24 mouse cellular contexts compared by ENCODE assay signal in genomic region chr6:35308037-35308436, GRCm38 (mm10). TPM values are rescaled to one million over a fixed set of nuclear protein-coding genes. Genes with fewer than 3 reads are reported as not detected.
DNase-seq lines count a peak whose midpoint lies in the region; ATAC-seq lines count a peak whose summit lies in the region.
"Had no signal": no experiment of that assay in that cellular context is flagged by ENCODE, and none has a peak within 500 bp of the region (broad histone marks: within the 10 kb centered on the region; RNA-seq: fewer than 3 reads in every experiment).

TSS of gene Slc13a4 (minus strand) at chr6:35308131.

- H3K4me2 ChIP-seq in hindbrain, embryonic 16.5 days (ENCODE audit: low read length) = no peak within 1 kb of the TSS
- no peak within 1 kb of the TSS for H3K4me2 ChIP-seq in hindbrain, embryonic 14.5 days (replicated peaks)
- H3K4me2 ChIP-seq: embryonic facial prominence, embryonic 13.5 days; forebrain, embryonic 12.5 days; hindbrain, embryonic 12.5 days; intestine, embryonic 15.5 days; liver, embryonic 13.5 days had no signal

- H3K27ac ChIP-seq in hindbrain, embryonic 16.5 days (ENCODE audit: low read depth, low read length) = no peak within 1 kb of the TSS
- H3K27ac ChIP-seq in hindbrain, embryonic 14.5 days = no peak within 1 kb of the TSS
- H3K27ac ChIP-seq: embryonic facial prominence, embryonic 13.5 days; forebrain, embryonic 12.5 days; hindbrain, embryonic 12.5 days; intestine, embryonic 15.5 days; liver, embryonic 13.5 days had no signal

- no peak for ATAC-seq in hindbrain, embryonic 16.5 days
- no peak for ATAC-seq in hindbrain, embryonic 14.5 days (ENCODE audit: low FRiP score)
- ATAC-seq: intestine, embryonic 15.5 days; midbrain, embryonic 16.5 days had no signal

- no peak within 1 kb of the TSS for H3K4me3 ChIP-seq in hindbrain, embryonic 16.5 days (ENCODE audit: low read length)
- no peak within 1 kb of the TSS for H3K4me3 ChIP-seq in hindbrain, embryonic 14.5 days (replicated peaks; ENCODE audit: low read length)
- H3K4me3 ChIP-seq: embryonic facial prominence, embryonic 13.5 days; erythroblast, embryonic 14.5 days; forebrain, embryonic 12.5 days; hindbrain, embryonic 12.5 days; intestine, embryonic 15.5 days; liver, embryonic 13.5 days; megakaryocyte, embryonic 14.5 days had no signal

- no peaks in the 10 kb centered on the region for H3K36me3 ChIP-seq in hindbrain, embryonic 16.5 days (ENCODE audit: control insufficient read depth, insufficient read depth, low read length)
- no peaks in the 10 kb centered on the region for H3K36me3 ChIP-seq in hindbrain, embryonic 14.5 days (replicated peaks; ENCODE audit: control insufficient read depth, insufficient read depth)
- H3K36me3 ChIP-seq: embryonic facial prominence, embryonic 13.5 days; forebrain, embryonic 12.5 days; hindbrain, embryonic 12.5 days; intestine, embryonic 15.5 days; liver, embryonic 13.5 days had no signal

- no peaks in the 10 kb centered on the region for H3K27me3 ChIP-seq in hindbrain, embryonic 16.5 days (replicated peaks; ENCODE audit: control insufficient read depth, insufficient read depth, low read length)
- no peaks in the 10 kb centered on the region for H3K27me3 ChIP-seq in hindbrain, embryonic 14.5 days (ENCODE audit: control insufficient read depth, insufficient read depth, low read length)
- H3K27me3 ChIP-seq: embryonic facial prominence, embryonic 13.5 days; forebrain, embryonic 12.5 days; hindbrain, embryonic 12.5 days; intestine, embryonic 15.5 days; liver, embryonic 13.5 days had no signal

- no peak for DNase-seq in hindbrain, embryonic 14.5 days (ENCODE audit: low spot score)
- DNase-seq in lung, postnatal 36 days = peak; percentile 8
- DNase-seq in lung, postnatal 14 days = no peak
- peak; percentile 77 for DNase-seq in ZHBTc4 (ENCODE audit: low read depth, low spot score)
- peak; percentile 76 for DNase-seq in yolk sac, embryonic 10.5 days (ENCODE audit: low spot score)
- no peak for DNase-seq in thymus, postnatal 4 days
- DNase-seq: adrenal gland, postnatal 25 days; cerebellum, adult 9-11 months; gastrocnemius, postnatal 25 days; heart, adult 18-20 months; kidney, adult 8-10 months; kidney, postnatal 14 days; liver, embryonic 13.5 days; lung, adult 2 months; right cerebral cortex, postnatal 4 days; thymus, postnatal 14 days had no signal

- H3K9me3 ChIP-seq in hindbrain, embryonic 16.5 days (ENCODE audit: control insufficient read depth, low read length) = no peaks in the 10 kb centered on the region
- no peaks in the 10 kb centered on the region for H3K9me3 ChIP-seq in hindbrain, embryonic 14.5 days (ENCODE audit: control insufficient read depth, low read length)
- H3K9me3 ChIP-seq: embryonic facial prominence, embryonic 13.5 days; forebrain, embryonic 12.5 days; hindbrain, embryonic 12.5 days; intestine, embryonic 15.5 days; liver, embryonic 13.5 days; megakaryocyte, embryonic 14.5 days had no signal

- 21% methylated on average over 7 of the region's 7 CpGs for WGBS in hindbrain, embryonic 16.5 days
- 19% methylated on average over 7 of the region's 7 CpGs for WGBS in hindbrain, embryonic 14.5 days

- no peaks in the 10 kb centered on the region for H3K4me1 ChIP-seq in hindbrain, embryonic 16.5 days (ENCODE audit: control insufficient read depth, insufficient read depth, low read depth, low read length)
- no peaks in the 10 kb centered on the region for H3K4me1 ChIP-seq in hindbrain, embryonic 14.5 days (replicated peaks; ENCODE audit: control insufficient read depth, insufficient read depth, low read length)
- H3K4me1 ChIP-seq: embryonic facial prominence, embryonic 13.5 days; hindbrain, embryonic 12.5 days; intestine, embryonic 15.5 days; liver, embryonic 13.5 days had no signal

- no peak within 1 kb of the TSS for H3K9ac ChIP-seq in hindbrain, embryonic 16.5 days (ENCODE audit: low read depth, low read length)
- H3K9ac ChIP-seq in hindbrain, embryonic 14.5 days = no peak within 1 kb of the TSS
- H3K9ac ChIP-seq: embryonic facial prominence, embryonic 13.5 days; forebrain, embryonic 12.5 days; hindbrain, embryonic 12.5 days; intestine, embryonic 15.5 days; liver, embryonic 13.5 days had no signal

RNA-seq across cellular contexts. Expression of gene Slc13a4, which starts in this region (rescaled TPM):
- 11.0 and 11.2 TPM in 2 replicates for polyA plus RNA-seq in hindbrain, embryonic 16.5 days (2015; fragmentation: Nextera tagmentation; extraction: Ambion mirVana)
- 7.5 and 7.8 TPM in 2 replicates for polyA plus RNA-seq in hindbrain, embryonic 14.5 days (2014; fragmentation: Nextera tagmentation; extraction: Ambion mirVana)
- polyA plus RNA-seq: erythroblast, embryonic 14.5 days had no signal

Comparison
In these comparisons a context has a peak if more than half of its experiments do, and no peak if none do; other contexts are left out.
1. DNase-seq: peak in lung, postnatal 36 days (single experiment), ZHBTc4 (single experiment) and yolk sac, embryonic 10.5 days (single experiment); none in hindbrain, embryonic 14.5 days (single experiment), lung, postnatal 14 days (single experiment) and thymus, postnatal 4 days (single experiment).